ENCODE assay signal across 8 mouse cellular contexts in the genomic region with DNA sequence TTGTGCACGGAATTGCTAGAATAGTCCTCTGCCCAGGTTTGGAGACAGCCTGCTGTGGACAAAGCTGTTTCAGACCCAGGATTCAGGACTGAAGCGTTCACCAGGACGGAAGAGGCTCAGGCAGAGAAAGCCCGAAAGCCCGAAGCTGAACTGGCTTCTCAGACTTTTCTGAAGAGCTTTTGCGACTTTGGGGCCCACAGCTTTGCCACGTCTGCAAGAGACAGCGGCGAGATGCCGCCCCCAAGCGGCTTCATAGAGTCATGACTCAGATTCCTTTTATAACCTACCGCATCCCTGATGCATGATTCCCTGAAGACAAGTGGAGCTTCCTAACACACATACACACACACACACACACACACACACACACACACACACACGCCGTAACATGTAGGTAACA. TPM values are rescaled to one million over a fixed set of nuclear protein-coding genes. Genes with fewer than 3 reads are reported as not detected.
DNase-seq lines count a peak whose midpoint lies in the region; ATAC-seq and TF ChIP-seq lines count a peak whose summit lies in the region.

No protein-coding gene starts in this region.

- 16% methylated on average over 14 of the region's 14 CpGs for WGBS in liver, adult 2 months
- 17% methylated on average over 14 of the region's 14 CpGs for WGBS in neural tube, embryonic 14.5 days

- no peaks in the 10 kb centered on the region for H3K79me3 ChIP-seq in C2C12 (ENCODE audit: low read depth)

- H3K9ac ChIP-seq in liver, adult 2 months (ENCODE audit: low read depth, low read length): no peak overlapping the region
- H3K9ac ChIP-seq in neural tube, embryonic 14.5 days (replicated peaks; ENCODE audit: low read depth, low read length): no peak overlapping the region

- H3K36me3 ChIP-seq in C2C12 (ENCODE audit: control insufficient read depth, insufficient read depth): no peaks in the 10 kb centered on the region
- no peaks in the 10 kb centered on the region for H3K36me3 ChIP-seq in liver, adult 2 months (ENCODE audit: control insufficient read depth, insufficient read depth, low read length)
- no peaks in the 10 kb centered on the region for H3K36me3 ChIP-seq in neural tube, embryonic 14.5 days (ENCODE audit: control insufficient read depth, insufficient read depth, low read length)

- no peaks in the 10 kb centered on the region for H3K79me2 ChIP-seq in C2C12 (ENCODE audit: control insufficient read depth, insufficient read depth)
- H3K79me2 ChIP-seq in liver, adult 2 months (ENCODE audit: control insufficient read depth, insufficient read depth, low read length): no peaks in the 10 kb centered on the region

- H3K27ac ChIP-seq in liver, adult 2 months (replicated peaks; ENCODE audit: insufficient read depth, low read depth, low read length): no peak overlapping the region
- H3K27ac ChIP-seq in neural tube, embryonic 14.5 days (ENCODE audit: low read depth, low read length): no peak overlapping the region

- no peaks in the 10 kb centered on the region; the same call in 1 of the 2 replicates for H3K4me1 ChIP-seq in liver, adult 2 months (ENCODE audit: control insufficient read depth, insufficient read depth, low read length)
- H3K4me1 ChIP-seq in neural tube, embryonic 14.5 days (ENCODE audit: control insufficient read depth, insufficient read depth, low read length): no peaks in the 10 kb centered on the region

- no peak overlapping the region for H3K4me3 ChIP-seq in C2C12 (ENCODE audit: insufficient read depth, poor library complexity, severe bottlenecking)
- no peak overlapping the region for H3K4me3 ChIP-seq in liver, adult 2 months (ENCODE audit: insufficient read depth, low read depth, low read length)
- no peak overlapping the region for H3K4me3 ChIP-seq in neural tube, embryonic 14.5 days (ENCODE audit: low read depth, low read length)

- H3ac ChIP-seq in C2C12 (ENCODE audit: control insufficient read depth, insufficient read length, low read depth): peak overlapping the region; percentile 8

- TF ChIP-seq CTCF in C2C12 (IDR thresholded peaks at IDR 0.05; ENCODE audit: control insufficient read depth, insufficient read depth, insufficient read length): peak; percentile 37
- TF ChIP-seq CTCF in liver, adult 2 months (IDR thresholded peaks at IDR 0.05; ENCODE audit: low read depth, low read length): peak; percentile 86

- H3K4me2 ChIP-seq in neural tube, embryonic 14.5 days (ENCODE audit: low read depth, low read length): no peak overlapping the region

- TF ChIP-seq POLR2A in liver, adult 2 months (IDR thresholded peaks at IDR 0.05; ENCODE audit: extremely low read depth, insufficient read depth, low read length): no peak

- peak; percentile 35; the same call in 1 of the 2 replicates for ATAC-seq in neural tube, embryonic 14.5 days (ENCODE audit: low read depth)

- no peaks in the 10 kb centered on the region for H3K9me3 ChIP-seq in neural tube, embryonic 14.5 days (ENCODE audit: control insufficient read depth, low read length)

- peak; percentile 68 to 86 for DNase-seq in adrenal gland, adult (ENCODE audit: inconsistent age in 2 of 2, low spot score in 1 of 2)
- peak; percentile 90 for DNase-seq in embryo, embryonic 10.5 days (ENCODE audit: low spot score)
- peak; percentile 46 to 77 for DNase-seq in gastrocnemius, postnatal 4 days (ENCODE audit: low spot score in 2 of 2)
- peak; percentile 52 for DNase-seq in kidney, adult 9 months
- peak; percentile 44 for DNase-seq in liver, adult 2 months (ENCODE audit: extremely low read depth, low read depth, low spot score)
- DNase-seq in thymus, postnatal 14 days: peak; percentile 69

- H3K27me3 ChIP-seq in C2C12 (ENCODE audit: control insufficient read depth, insufficient read depth, insufficient read length): no peaks in the 10 kb centered on the region
- H3K27me3 ChIP-seq in liver, adult 2 months (ENCODE audit: control insufficient read depth, insufficient read depth, low read length): no peaks in the 10 kb centered on the region
- no peaks in the 10 kb centered on the region for H3K27me3 ChIP-seq in neural tube, embryonic 14.5 days (ENCODE audit: control insufficient read depth, insufficient read depth, low read length)

TF ChIP-seq in C2C12, 6 proteins besides CTCF, POLR2A, EP300 and RAD21:
- TF ChIP-seq USF1 (IDR thresholded peaks at IDR 0.05; ENCODE audit: low read depth) (no peak), FOSL1 (IDR thresholded peaks at IDR 0.05; ENCODE audit: insufficient read depth, low read length, poor library complexity, severe bottlenecking) (no peak), MYOD1 (IDR thresholded peaks at IDR 0.05; ENCODE audit: control insufficient read depth, insufficient read length, low read depth) (no peak), MAX (IDR thresholded peaks at IDR 0.05) (no peak), CEBPB (IDR thresholded peaks at IDR 0.05; ENCODE audit: low read depth) (no peak), MYOG (IDR thresholded peaks at IDR 0.05; ENCODE audit: control insufficient read depth, extremely low read depth, insufficient read length) (no peak)

RNA-seq across cellular contexts. Expression of a gene that starts 21.0 kb away (rescaled TPM):
- 0.33 TPM for polyA plus RNA-seq in C2C12 (2012; fragmentation: generic; extraction: Trizol)
- total RNA-seq in gastrocnemius, postnatal 4 days (2021): 1 to 10 TPM; 1.0 to 1.4 TPM
- 1.4 and 1.7 TPM in 2 replicates for total RNA-seq in liver, adult 2 months (2014; rRNA removed)
- 0.87 and 0.91 TPM in 2 replicates for polyA plus RNA-seq in liver, adult 2 months (2012; rRNA removed)
- polyA plus RNA-seq in neural tube, embryonic 14.5 days (2014; fragmentation: Nextera tagmentation; extraction: Ambion mirVana): 0.50 TPM in 1 of 2 replicates, not detected in the other

RNA-seq across cellular contexts. Expression of a gene that starts 21.1 kb away (rescaled TPM):
- polyA plus RNA-seq in C2C12 (2012; fragmentation: generic; extraction: Trizol): 441 TPM
- total RNA-seq in gastrocnemius, postnatal 4 days (2021): 100 to 1,000 TPM; 211 to 234 TPM
- total RNA-seq in liver, adult 2 months (2014; rRNA removed): 77.4 and 95.0 TPM in 2 replicates
- 152 and 159 TPM in 2 replicates for polyA plus RNA-seq in liver, adult 2 months (2012; rRNA removed)
- polyA plus RNA-seq in neural tube, embryonic 14.5 days (2014; fragmentation: Nextera tagmentation; extraction: Ambion mirVana): 27.8 and 131 TPM in 2 replicates

RNA-seq across cellular contexts. Expression of a gene that starts 24.9 kb away (rescaled TPM):
- not detected for polyA plus RNA-seq in C2C12 (2012; fragmentation: generic; extraction: Trizol)
- total RNA-seq in gastrocnemius, postnatal 4 days (2021): under 1 TPM in 1 of 2 experiments, not detected in 1; 0.61 TPM
- not detected in 2 replicates for total RNA-seq in liver, adult 2 months (2014; rRNA removed)
- not detected in 2 replicates for polyA plus RNA-seq in liver, adult 2 months (2012; rRNA removed)
- polyA plus RNA-seq in neural tube, embryonic 14.5 days (2014; fragmentation: Nextera tagmentation; extraction: Ambion mirVana): 0.07 and 2.5 TPM in 2 replicates

RNA-seq across cellular contexts. Expression of a gene that starts 55.7 kb away (rescaled TPM):
- polyA plus RNA-seq in C2C12 (2012; fragmentation: generic; extraction: Trizol): 10.8 TPM
- 10 to 100 TPM; 25.8 to 33.7 TPM for total RNA-seq in gastrocnemius, postnatal 4 days (2021)
- 13.4 and 15.6 TPM in 2 replicates for total RNA-seq in liver, adult 2 months (2014; rRNA removed)
- 4.8 and 6.3 TPM in 2 replicates for polyA plus RNA-seq in liver, adult 2 months (2012; rRNA removed)
- polyA plus RNA-seq in neural tube, embryonic 14.5 days (2014; fragmentation: Nextera tagmentation; extraction: Ambion mirVana): 84.9 and 87.1 TPM in 2 replicates
